Mouse (Mus musculus): ENCODE measurements around the gene Nras. TPM values are rescaled to one million over a fixed set of nuclear protein-coding genes. Genes with fewer than 3 reads are reported as not detected.

Nras gene
- total and polyA plus RNA-seq, 2 experiments = 6.9 to 12.6 TPM

- no peak for TF ChIP-seq CTCF (IDR thresholded peaks at IDR 0.05; ENCODE audit: low read depth, low read length)
- TF ChIP-seq POLR2A (IDR thresholded peaks at IDR 0.05; ENCODE audit: extremely low read depth, insufficient read depth, low read length) = no peak
- peaks cover 15% of the 10 kb centered on the region; the same call in 1 of the 2 replicates for H3K4me1 ChIP-seq (ENCODE audit: control insufficient read depth, insufficient read depth, low read length)
- H3K79me2 ChIP-seq (ENCODE audit: control insufficient read depth, insufficient read depth, low read length) = peaks cover 37% of the 10 kb centered on the region
- no peaks in the 10 kb centered on the region for H3K27me3 ChIP-seq (ENCODE audit: control insufficient read depth, insufficient read depth, low read length)
- no peak overlapping the region for H3K4me3 ChIP-seq (ENCODE audit: insufficient read depth, low read depth, low read length)
- H3K27ac ChIP-seq (replicated peaks; ENCODE audit: insufficient read depth, low read depth, low read length) = no peak overlapping the region
- DNase-seq (ENCODE audit: extremely low read depth, low read depth, low spot score) = no peak
- no peak overlapping the region for H3K9ac ChIP-seq (ENCODE audit: low read depth, low read length)
- H3K36me3 ChIP-seq (ENCODE audit: control insufficient read depth, insufficient read depth, low read length) = peaks cover 25% of the 10 kb centered on the region
- WGBS = 88% methylated on average over 1 of the region's 1 CpGs
These were observed 31.9 kb upstream of the Nras start for GRCm38 (mm10) chr3:103026174-103026573.

- H3K79me2 ChIP-seq (ENCODE audit: control insufficient read depth, insufficient read depth, low read length) = peaks cover 5% of the 10 kb centered on the region; the same call in 1 of the 2 replicates
- H3K27me3 ChIP-seq (ENCODE audit: control insufficient read depth, insufficient read depth, low read length) = no peaks in the 10 kb centered on the region
- no peak for DNase-seq (ENCODE audit: extremely low read depth, low read depth, low spot score)
- 67% methylated on average over 6 of the region's 6 CpGs for WGBS
- H3K4me1 ChIP-seq (ENCODE audit: control insufficient read depth, insufficient read depth, low read length) = no peaks in the 10 kb centered on the region
- H3K4me3 ChIP-seq (ENCODE audit: insufficient read depth, low read depth, low read length) = no peak overlapping the region
- no peak overlapping the region for H3K9ac ChIP-seq (ENCODE audit: low read depth, low read length)
- no peak overlapping the region for H3K27ac ChIP-seq (replicated peaks; ENCODE audit: insufficient read depth, low read depth, low read length)
- H3K36me3 ChIP-seq (ENCODE audit: control insufficient read depth, insufficient read depth, low read length) = peaks cover 62% of the 10 kb centered on the region
- TF ChIP-seq CTCF (IDR thresholded peaks at IDR 0.05; ENCODE audit: low read depth, low read length) = no peak
- no peak for TF ChIP-seq POLR2A (IDR thresholded peaks at IDR 0.05; ENCODE audit: extremely low read depth, insufficient read depth, low read length)
These were observed 17.8 kb upstream of the Nras start for GRCm38 (mm10) chr3:103040285-103040684.

DNA sequence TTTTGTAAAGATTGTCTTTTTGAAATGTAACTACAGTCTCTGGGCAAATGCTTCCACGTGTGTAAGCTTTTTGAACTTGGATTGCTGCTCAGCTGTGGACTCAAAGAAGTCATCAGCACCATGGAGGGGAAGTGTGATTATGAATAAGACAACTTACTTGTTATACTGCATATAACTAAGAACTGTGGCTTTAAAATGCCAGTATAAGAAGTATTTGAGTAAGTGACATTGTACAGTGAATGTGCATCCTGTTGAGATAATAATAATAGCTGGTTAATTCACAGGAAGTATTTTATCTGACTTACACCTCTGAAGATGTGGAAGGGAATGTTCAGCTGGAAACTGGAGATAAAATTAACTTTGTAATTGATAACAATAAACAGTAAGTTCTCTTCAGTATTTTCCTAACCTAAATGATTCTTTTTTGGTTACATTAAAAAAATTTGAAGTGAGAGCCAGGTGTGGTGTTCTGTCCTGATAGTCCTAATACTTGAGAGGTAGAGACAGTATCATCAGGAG, 17.2 kb upstream of the Nras start:
- H3K4me3 ChIP-seq (ENCODE audit: insufficient read depth, low read depth, low read length) = no peak overlapping the region
- 72% methylated on average over 1 of the region's 1 CpGs for WGBS
- H3K4me1 ChIP-seq (ENCODE audit: control insufficient read depth, insufficient read depth, low read length) = no peaks in the 10 kb centered on the region
- no peak overlapping the region for H3K27ac ChIP-seq (replicated peaks; ENCODE audit: insufficient read depth, low read depth, low read length)
- no peaks in the 10 kb centered on the region for H3K27me3 ChIP-seq (ENCODE audit: control insufficient read depth, insufficient read depth, low read length)
- TF ChIP-seq CTCF (IDR thresholded peaks at IDR 0.05; ENCODE audit: low read depth, low read length) = no peak
- TF ChIP-seq POLR2A (IDR thresholded peaks at IDR 0.05; ENCODE audit: extremely low read depth, insufficient read depth, low read length) = no peak
- peaks cover 65% of the 10 kb centered on the region for H3K36me3 ChIP-seq (ENCODE audit: control insufficient read depth, insufficient read depth, low read length)
- peaks cover 5% of the 10 kb centered on the region; the same call in 1 of the 2 replicates for H3K79me2 ChIP-seq (ENCODE audit: control insufficient read depth, insufficient read depth, low read length)
- no peak for DNase-seq (ENCODE audit: extremely low read depth, low read depth, low spot score)
- no peak overlapping the region for H3K9ac ChIP-seq (ENCODE audit: low read depth, low read length)

DNA sequence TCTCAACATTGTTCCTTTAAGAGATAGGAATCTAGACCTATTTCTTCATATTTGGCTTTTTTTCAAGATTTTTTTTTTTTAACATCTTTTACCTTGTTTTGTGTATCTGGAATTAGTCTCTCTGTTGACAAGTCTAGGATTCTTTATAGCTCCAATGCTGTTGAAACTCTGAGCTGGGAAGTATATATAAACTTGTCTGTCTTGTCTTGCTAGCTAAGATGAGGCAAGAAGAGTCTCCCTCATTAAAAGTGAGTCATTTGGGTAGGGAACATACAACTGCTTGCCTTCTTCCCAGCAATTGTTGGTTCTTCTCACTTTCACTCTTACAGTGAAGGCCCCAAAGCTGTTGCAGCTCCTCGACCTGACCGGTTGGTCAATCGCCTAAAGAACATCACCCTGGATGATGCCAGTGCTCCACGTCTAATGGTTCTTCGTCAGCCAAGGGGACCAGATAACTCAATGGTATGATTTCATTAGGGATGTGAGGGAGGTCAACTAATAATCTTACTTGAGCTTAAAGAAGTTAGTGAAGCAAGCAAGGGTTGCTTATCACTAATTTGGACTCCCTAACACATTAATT, 2.0 kb upstream of the Nras start:
- 87% methylated on average over 5 of the region's 5 CpGs for WGBS
- no peak overlapping the region for H3K27ac ChIP-seq (replicated peaks; ENCODE audit: insufficient read depth, low read depth, low read length)
- no peaks in the 10 kb centered on the region; the same call in 1 of the 2 replicates for H3K79me2 ChIP-seq (ENCODE audit: control insufficient read depth, insufficient read depth, low read length)
- peaks cover 52% of the 10 kb centered on the region for H3K36me3 ChIP-seq (ENCODE audit: control insufficient read depth, insufficient read depth, low read length)
- TF ChIP-seq CTCF (IDR thresholded peaks at IDR 0.05; ENCODE audit: low read depth, low read length) = no peak
- DNase-seq (ENCODE audit: extremely low read depth, low read depth, low spot score) = peak; percentile 10
- H3K27me3 ChIP-seq (ENCODE audit: control insufficient read depth, insufficient read depth, low read length) = no peaks in the 10 kb centered on the region
- H3K9ac ChIP-seq (ENCODE audit: low read depth, low read length) = no peak overlapping the region
- H3K4me1 ChIP-seq (ENCODE audit: control insufficient read depth, insufficient read depth, low read length) = peaks cover 4% of the 10 kb centered on the region; the same call in 1 of the 2 replicates
- no peak overlapping the region for H3K4me3 ChIP-seq (ENCODE audit: insufficient read depth, low read depth, low read length)

GRCm38 (mm10) chr3:103057752-103058151, 333 bp upstream of the Nras start:
- peak overlapping the region; percentile 70 for H3K9ac ChIP-seq (ENCODE audit: low read depth, low read length)
- H3K27ac ChIP-seq (replicated peaks; ENCODE audit: insufficient read depth, low read depth, low read length) = peak overlapping the region; percentile 47; the same call in 1 of the 2 replicates
- H3K79me2 ChIP-seq (ENCODE audit: control insufficient read depth, insufficient read depth, low read length) = no peaks in the 10 kb centered on the region; the same call in 1 of the 2 replicates
- H3K36me3 ChIP-seq (ENCODE audit: control insufficient read depth, insufficient read depth, low read length) = peaks cover 46% of the 10 kb centered on the region
- TF ChIP-seq POLR2A (IDR thresholded peaks at IDR 0.05; ENCODE audit: extremely low read depth, insufficient read depth, low read length) (no peak), CTCF (IDR thresholded peaks at IDR 0.05; ENCODE audit: low read depth, low read length) (no peak)
- WGBS = 6% methylated on average over 10 of the region's 10 CpGs
- H3K27me3 ChIP-seq (ENCODE audit: control insufficient read depth, insufficient read depth, low read length) = no peaks in the 10 kb centered on the region
- DNase-seq (ENCODE audit: extremely low read depth, low read depth, low spot score) = no peak
- H3K4me1 ChIP-seq (ENCODE audit: control insufficient read depth, insufficient read depth, low read length) = peaks cover 4% of the 10 kb centered on the region; the same call in 1 of the 2 replicates
- peak overlapping the region; percentile 96 for H3K4me3 ChIP-seq (ENCODE audit: insufficient read depth, low read depth, low read length)

DNA sequence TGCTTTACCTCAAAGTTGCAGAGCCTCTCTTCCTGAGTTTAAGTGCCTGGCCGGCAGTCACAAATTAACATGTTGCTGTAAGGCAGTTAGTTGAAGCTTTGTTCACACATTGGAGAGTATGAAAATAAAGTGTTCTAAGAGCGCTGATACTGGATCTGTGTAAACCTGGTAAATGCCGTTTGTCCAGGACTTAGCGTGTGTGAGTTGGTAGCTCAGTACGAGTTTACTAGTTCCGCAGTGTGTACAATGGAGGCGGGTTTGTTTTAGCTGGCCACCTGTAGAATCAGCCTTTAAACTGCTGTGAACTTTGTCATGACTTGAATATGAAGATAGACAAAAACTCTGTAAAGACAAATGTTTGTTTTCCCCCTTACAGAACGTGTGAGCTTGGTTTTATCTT, 8.8 kb downstream of the Nras start:
- 87% methylated on average over 8 of the region's 8 CpGs for WGBS
- Histone ChIP-seq H3K36me3 (ENCODE audit: control insufficient read depth, insufficient read depth, low read length) (peaks cover 50% of the 10 kb centered on the region), H3K79me2 (ENCODE audit: control insufficient read depth, insufficient read depth, low read length) (no peaks in the 10 kb centered on the region), H3K4me3 (ENCODE audit: insufficient read depth, low read depth, low read length) (no peak overlapping the region), H3K27me3 (ENCODE audit: control insufficient read depth, insufficient read depth, low read length) (no peaks in the 10 kb centered on the region), H3K9ac (ENCODE audit: low read depth, low read length) (no peak overlapping the region), H3K4me1 (ENCODE audit: control insufficient read depth, insufficient read depth, low read length) (no peaks in the 10 kb centered on the region), H3K27ac (replicated peaks; ENCODE audit: insufficient read depth, low read depth, low read length) (no peak overlapping the region)
- TF ChIP-seq POLR2A (IDR thresholded peaks at IDR 0.05; ENCODE audit: extremely low read depth, insufficient read depth, low read length) (no peak), CTCF (IDR thresholded peaks at IDR 0.05; ENCODE audit: low read depth, low read length) (no peak)
- no peak for DNase-seq (ENCODE audit: extremely low read depth, low read depth, low spot score)

Measured in liver, adult 2 months (tissue).